ENCODE assay signal across 9 mouse cellular contexts in genomic region chr15:31676771-31677191, GRCm38 (mm10).
DNase-seq lines count a peak whose midpoint lies in the region; ATAC-seq and TF ChIP-seq lines count a peak whose summit lies in the region.
"Had no signal": no experiment of that assay in that cellular context is flagged by ENCODE, and none has a peak within 500 bp of the region (broad histone marks: within the 10 kb centered on the region; RNA-seq: fewer than 3 reads in every experiment).

No protein-coding gene starts in this region.

- H3K4me3 ChIP-seq in left cerebral cortex, adult 2 months = no peak overlapping the region

- no peak overlapping the region for H3K27ac ChIP-seq in left cerebral cortex, adult 2 months
- H3K27ac ChIP-seq: liver, embryonic 14.5 days had no signal

- no peak for TF ChIP-seq CTCF in left cerebral cortex, adult 2 months (IDR thresholded peaks at IDR 0.05)

- no peak for DNase-seq in frontal cortex, postnatal 25 days (ENCODE audit: low spot score in 2 of 2)
- DNase-seq in right cerebral cortex, adult 18-20 months = peak; percentile 5
- DNase-seq in right cerebral cortex, adult 2 months (ENCODE audit: low spot score in 2 of 2) = no peak
- DNase-seq in heart, postnatal 14 days = peak; percentile 52
- peak; percentile 69 for DNase-seq in testis, postnatal 14 days (ENCODE audit: low spot score)
- DNase-seq in thymus, postnatal 0 days (ENCODE audit: low spot score) = no peak
- DNase-seq in left cerebral cortex, adult 2 months (ENCODE audit: extremely low spot score in 1 of 2, low spot score in 2 of 2) = no peak

- ATAC-seq in frontal cortex, adult (ENCODE audit: low TSS enrichment) = peak; percentile 57; the same call in 1 of the 2 replicates

- intact Hi-C loops in heart, postnatal 14 days (cut with DNase I) = no loop called here
- intact Hi-C loops in left cerebral cortex, adult 2 months (cut with DNase I) = loop anchor here (10.0 kb wide), 1 partner anchor 1088 kb away; no protein-coding TSS in a partner anchor

Comparison
In these comparisons a context has a peak if more than half of its experiments do, and no peak if none do; other contexts are left out.
1. DNase-seq: peak in right cerebral cortex, adult 18-20 months (single experiment), heart, postnatal 14 days (2 of 2) and testis, postnatal 14 days (single experiment); none in frontal cortex, postnatal 25 days (0 of 2), right cerebral cortex, adult 2 months (0 of 2), thymus, postnatal 0 days (single experiment) and left cerebral cortex, adult 2 months (0 of 2).